Mouse (Mus musculus) neutrophil, adult 5-6 weeks (primary cell): ENCODE results near the gene Ubiad1. TPM values are rescaled to one million over a fixed set of nuclear protein-coding genes. Genes with fewer than 3 reads are reported as not detected.

Experiments
- ATAC-seq: fragments of 151-379, 151-347 bp; 2 replicates; pipeline ENCODE4 v1.8.0; 2017; ENCODE audit warnings: mild to moderate bottlenecking, moderate TSS enrichment; ENCODE audit not compliant: insufficient number of reproducible peaks, poor library complexity, low FRiP score, severe bottlenecking; ENCODE audit errors: extremely low read depth
- total RNA-seq: library from RNA; stranded (forward); fragments of 200-1000 nt; gene quantifications from 2 replicates; pipeline ENCODE4 v1.2.3, GENCODE M21; 2017

Gene Ubiad1
- total RNA-seq, 1 experiment from 2014 or later: 8.3 TPM

DNA sequence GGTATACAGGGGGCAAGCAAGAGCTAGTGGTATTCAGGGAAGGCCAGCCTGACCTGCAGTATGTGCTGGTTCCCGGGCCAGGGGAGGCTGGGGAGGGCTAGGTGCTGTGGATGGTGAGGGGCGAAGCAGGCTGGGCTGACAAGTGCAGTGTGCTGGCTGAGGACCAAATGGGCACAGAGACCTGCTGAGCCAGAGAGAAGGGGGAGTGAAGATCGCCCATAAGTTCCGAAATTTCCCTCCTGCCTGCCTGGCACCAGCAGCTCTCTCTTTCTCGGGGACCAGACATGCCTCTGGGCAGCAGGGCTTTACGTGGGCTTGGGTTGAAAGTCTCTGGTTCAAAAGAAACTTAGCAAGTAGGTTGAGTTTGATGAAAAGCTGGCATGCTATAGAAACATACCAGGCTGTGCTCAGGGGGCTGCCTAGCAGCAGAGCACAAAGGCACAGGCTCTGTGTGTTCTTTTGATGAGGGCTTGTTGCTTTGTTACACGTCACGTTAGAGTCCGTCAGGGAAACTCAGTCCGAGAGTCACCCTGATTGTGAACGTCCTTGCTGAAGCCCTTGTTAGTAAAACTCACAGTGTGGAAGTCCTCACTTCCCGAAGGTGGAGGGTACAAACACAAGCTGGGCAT lies 16.2 kb upstream of the Ubiad1 start:
- no peak for ATAC-seq

DNA sequence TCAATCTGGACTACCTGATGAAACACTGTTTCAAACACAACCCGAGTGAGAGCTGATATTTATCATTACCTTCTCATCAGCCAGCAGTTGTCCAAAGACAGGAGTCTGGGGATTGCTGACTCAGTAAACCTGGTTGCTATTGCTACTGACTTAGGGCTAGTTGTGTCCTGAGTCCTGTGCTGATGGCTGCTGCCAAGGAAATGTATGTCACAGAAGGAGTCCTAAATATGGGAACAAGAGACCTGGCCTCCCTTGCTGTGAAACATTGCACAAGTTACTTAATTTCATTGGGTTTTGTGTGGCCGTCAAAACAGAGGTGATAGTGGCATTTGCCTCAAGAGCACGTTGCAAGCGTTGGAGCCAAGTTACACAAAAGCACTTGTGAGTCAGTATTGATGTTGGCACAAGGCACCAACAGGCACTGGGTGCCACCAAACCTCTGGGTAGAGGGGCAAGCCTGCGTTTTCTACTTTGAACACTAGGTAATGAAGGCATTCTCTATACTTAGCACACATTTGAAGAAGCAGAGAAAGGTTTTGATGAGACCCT lies 11.0 kb upstream of the Ubiad1 start:
- ATAC-seq: no peak

DNA sequence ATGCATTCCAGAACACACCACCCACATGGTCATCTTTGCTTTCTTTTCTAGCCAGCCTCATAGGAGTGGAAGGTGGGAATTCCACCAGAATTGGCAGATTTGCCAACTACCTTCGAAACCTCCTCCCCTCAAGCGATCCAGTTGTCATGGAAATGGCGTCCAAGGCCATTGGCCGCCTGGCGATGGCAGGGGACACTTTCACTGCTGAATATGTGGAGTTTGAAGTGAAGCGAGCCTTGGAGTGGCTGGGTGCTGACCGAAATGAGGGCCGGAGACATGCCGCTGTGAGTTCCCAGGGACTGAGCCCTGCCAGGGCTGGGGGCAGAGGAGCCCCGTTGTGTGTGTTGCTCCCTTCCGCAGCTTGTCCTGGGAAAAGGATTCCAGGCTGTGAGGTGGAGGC lies 9.1 kb upstream of the Ubiad1 start:
- ATAC-seq: no peak

DNA sequence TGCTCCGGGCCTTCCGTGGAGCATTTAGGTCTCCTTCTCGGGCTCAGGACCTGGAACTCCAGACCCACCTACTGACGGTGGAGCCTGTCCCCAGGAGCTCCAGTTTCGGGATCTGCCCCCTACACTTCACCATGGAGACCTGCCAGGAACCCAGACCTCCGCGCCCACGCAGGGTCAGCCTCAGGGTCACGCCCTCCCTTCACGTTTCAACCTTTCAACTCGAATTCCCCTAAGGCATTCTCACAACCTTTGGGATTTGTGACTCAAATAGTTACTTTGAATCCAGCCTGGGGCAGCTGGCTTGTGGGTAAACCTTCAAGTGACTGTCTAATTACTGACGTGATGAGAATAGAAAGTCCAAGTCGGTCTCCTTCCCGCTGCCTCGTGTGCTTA lies 4.3 kb upstream of the Ubiad1 start:
- ATAC-seq: no peak

DNA sequence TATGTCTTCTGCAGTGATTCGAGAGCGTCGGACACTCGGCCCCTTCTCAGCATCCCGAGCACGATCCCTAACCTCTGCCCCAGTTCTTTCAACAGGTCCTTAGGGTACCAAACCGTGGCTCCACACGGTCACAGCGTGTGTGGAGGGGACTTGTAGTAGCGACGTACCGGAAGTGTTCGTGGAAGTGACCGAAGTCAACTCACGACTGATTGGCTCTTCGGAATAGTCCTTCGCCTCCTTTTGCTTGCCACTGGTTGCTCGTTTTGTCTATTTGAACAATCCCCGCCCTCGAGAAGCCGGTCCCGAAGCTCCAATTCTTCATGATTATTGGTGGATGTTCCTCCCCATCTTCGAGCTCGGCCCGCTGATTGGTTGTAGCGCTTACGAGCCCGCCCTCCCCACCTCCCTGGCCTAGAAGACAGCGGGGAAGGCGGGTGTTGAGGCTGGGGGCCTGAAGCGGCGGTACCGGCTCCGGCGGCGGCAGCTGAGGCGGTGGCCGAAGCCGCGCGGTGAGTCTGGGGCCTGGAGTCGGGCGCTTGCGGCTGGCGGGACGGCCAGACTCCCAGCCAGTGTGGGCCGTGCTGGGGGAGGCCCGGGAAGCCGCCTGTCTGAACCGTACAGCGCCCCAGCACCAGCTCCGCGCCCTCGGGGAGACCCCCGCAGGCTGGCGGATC lies 3.7 kb upstream of the Ubiad1 start, which contains the start of gene Mtor:
Gene Mtor (plus strand): TSS at position 433 of the 674 bp plus-strand sequence.
- peak; percentile 93 for ATAC-seq

DNA sequence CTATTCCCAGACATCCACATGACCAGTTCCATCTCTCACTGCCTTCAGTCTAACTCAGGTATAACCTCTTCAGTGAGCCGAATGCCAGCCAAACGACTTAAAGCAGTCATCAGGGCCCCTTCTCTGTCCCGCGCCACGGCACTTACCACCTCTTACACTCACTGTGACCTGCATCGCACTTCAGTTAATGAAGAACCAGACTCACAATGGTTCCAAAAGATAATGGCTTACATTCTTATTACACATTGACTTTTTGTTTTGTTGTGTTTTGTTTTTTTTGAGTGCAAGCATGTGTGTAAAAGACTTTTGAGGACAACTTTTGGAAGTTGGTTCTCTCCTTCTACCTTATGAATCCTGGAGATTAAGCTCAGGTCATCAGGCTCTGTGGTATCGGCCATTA lies 2.0 kb downstream of the Ubiad1 start:
- no peak for ATAC-seq

DNA sequence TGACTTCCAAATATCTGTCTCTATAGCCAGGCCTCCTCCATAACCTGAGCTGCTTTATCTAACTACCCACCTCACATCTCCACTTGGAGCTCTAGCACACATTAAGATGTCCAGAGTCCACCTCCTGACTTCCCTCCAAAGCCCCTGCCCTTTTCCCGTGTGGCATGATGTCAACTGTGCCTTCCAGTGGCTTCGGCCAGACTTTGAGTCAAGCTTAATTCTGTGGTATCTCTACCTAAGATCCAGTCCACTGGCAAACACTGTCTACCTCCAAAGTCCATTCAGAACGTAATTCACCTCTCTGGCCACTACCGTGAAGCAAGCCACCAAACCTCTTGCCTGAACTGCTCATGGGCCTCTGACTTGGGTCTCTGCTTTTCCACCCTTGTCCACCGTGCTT lies 2.6 kb downstream of the Ubiad1 start:
- ATAC-seq: no peak

DNA sequence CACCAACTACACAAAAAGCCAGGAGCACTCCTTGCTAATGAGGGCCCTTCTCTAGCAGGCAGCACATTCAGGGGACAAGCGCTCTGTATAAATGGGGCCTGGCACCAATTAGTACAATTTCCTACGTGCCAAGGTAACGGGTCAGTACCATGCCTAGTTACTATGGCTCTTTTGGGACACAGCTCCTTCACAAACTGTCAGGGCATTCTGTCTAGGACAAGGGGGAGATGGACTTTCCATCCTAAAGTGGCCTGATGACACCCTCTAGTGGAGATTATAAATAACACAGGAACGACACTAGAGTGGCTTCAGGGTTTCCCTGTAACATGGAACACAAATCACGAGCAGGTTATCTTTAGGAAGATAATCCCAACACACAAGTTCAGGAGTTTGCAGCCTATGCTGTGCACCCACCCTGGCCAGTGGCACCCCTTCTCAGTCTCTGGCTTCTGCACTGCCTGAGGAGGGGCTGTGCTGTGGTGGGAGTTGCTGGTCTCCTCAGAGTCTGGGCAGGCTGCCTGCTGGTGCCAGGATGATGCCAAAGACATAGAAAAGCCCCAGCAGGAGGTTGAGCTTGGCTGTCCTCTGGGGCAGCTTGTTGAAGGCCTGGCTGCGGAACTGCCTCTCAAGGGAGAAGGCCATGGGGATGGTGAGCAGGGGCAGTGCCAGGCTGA lies 8.8 kb downstream of the Ubiad1 start:
- ATAC-seq: no peak

DNA sequence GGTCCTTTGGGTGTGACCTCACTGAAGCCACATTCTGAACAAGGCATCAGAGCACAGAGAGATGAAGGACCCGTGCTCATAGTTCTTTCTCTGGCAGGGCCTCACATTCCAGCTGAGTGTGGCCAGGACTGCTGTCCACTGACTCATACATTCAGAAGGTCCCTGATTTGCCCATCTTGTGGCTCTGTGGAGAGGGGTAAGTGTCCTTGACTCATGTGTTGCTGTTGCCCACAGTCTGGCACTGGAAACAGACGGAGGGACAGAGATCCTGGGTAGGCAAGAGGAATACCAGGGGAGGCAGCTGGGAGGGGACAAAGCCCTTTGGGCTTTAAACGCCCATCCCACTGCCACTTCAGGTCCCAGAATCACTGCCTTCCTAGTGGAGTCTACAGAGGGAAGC lies 9.5 kb downstream of the Ubiad1 start:
- ATAC-seq: no peak

DNA sequence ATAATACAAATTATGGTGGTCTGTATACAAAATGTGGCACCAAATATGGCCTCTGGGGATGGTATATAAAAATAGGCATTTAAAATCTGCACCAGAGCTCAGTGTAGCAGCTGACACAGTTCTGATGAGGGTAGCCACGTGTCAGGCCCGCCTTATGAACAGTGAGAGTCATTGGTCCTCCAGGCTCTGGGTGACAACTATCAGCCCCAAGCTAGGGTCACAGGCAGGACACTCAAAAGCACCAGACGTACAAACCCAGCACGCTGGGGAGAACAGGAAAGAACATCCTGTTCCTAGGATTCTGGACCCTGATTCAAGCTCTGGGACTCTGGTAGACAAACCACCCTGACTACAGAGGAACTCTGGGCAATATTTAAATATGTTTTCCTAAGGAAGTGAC lies 10.0 kb downstream of the Ubiad1 start:
- no peak for ATAC-seq

DNA sequence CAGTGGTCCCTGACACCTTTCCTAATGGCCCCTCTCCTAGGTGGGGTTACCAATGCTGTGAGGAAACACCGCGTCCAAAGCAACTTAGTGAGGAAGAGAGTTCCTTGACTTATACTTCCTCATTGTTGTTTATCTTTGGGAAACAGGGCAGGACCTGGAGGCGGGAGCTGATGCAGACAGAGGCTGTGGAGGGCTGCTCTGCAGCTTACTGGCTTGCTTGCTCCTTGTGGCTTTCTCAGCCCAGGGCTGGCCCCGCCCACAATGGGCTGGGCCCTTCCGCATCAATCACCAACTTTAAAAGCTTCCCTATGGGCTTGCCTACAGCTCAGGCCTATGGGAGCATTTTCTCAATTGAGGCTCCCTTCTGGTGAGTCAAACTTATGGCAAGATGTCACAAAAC lies 10.8 kb downstream of the Ubiad1 start:
- no peak for ATAC-seq

DNA sequence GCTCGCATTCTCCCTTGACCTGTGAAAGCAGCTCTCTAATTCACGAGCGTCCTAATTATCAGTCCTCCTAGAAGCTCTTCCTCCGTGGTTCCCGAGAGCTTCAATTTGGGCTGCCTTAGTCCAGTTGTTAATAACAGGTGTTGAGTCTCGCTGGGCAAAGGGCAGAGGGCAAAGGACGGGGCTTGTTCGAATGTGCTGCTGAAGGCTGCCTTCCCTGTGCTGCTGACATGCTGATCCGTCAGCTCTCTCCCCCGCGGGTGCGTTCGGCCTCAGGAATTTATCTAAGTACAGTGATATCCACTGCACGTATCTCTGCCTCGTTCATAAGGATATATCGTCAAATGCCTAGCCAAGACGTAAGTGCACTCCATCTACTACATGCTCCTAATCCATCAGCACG lies 11.2 kb downstream of the Ubiad1 start:
- ATAC-seq: no peak

DNA sequence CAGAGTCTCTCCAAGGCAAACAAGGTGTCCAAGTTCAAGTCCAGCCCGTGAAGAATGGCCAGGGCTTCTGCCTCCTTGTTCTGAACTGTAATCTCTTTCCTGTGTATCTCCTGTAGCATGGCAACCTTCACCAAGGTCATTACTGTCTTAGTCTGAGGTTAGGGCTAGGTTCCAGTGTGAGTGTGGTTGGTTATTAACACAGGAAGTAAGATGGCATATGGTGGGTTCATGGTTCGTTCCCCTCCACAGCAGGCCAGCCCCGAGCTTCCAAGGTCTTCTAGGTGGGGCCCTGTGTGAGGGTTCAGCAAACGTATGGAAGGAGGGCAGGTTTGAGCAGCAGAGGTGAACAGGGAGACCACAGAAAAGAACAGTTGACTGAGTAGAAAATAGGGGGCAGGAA lies 12.1 kb downstream of the Ubiad1 start:
- ATAC-seq: no peak

DNA sequence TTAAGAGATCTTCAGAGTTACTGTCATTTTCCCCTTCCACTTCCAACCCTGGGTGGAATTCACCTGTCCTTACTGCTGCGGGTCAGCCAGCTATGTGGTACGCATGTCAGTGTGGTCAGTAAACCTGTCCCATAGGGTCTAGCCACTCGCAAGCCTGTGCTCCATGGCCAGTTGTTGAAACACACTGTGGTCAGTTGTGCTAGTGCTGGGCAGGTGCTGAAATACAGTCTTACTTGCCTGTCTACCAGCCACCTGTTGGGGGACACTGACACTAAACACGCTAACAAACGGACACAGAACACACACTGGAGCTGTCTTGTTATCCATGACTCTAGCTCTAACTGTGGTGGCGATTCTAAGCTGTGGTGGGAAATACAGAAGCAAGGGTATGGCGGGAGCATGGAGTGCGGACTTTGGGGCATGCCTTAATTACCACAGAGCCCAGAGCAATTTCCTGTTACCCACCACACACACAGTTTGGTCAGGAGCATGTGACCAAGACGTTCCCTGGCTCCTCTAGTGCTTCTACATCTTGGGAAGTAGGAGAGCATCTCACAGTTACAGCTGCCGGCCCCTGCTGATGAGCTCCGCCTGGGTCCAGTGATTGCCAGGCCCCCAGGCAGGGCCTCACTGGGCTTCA lies 13.6 kb downstream of the Ubiad1 start:
- no peak for ATAC-seq

DNA sequence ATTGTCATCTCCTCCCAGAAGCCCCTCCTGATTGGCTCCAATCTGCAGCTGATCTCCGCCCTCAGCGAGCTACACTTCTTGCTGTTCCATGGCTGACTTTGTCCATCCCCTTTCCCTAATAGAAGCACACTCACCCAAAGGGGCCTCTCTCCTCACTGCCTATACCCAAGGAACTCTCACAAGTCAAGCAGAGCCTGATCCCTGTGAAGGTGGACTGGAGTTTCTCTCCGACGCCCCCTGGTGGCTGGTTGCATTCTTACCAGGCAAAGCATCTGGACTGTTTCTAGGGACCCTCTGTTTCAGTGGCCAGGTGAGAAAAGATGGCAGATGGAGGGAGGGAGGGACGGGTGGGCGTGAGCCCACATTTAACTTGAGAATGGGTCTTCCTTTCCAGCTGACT lies 14.9 kb downstream of the Ubiad1 start:
- ATAC-seq: peak; percentile 44; the same call in 1 of the 2 replicates

DNA sequence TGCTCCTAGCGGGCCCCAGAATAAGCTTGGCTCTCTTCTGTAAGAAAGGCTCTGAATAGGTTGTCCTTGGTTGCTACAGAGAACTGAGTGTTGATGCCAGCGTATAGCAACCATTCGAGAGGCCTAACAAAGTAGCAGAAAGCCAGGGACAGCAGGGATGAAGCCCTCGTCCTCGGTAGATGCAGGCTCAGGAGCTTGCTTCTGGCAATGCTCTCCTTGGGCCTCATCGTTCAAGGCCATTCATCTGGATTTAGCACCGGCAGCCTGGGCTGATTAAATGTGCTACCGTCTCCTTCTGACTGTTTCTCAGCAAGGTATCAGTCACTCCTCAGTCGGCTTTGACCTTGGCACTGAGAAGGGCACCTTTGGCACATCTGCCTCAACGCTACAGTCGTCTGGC lies 15.4 kb downstream of the Ubiad1 start:
- no peak for ATAC-seq

DNA sequence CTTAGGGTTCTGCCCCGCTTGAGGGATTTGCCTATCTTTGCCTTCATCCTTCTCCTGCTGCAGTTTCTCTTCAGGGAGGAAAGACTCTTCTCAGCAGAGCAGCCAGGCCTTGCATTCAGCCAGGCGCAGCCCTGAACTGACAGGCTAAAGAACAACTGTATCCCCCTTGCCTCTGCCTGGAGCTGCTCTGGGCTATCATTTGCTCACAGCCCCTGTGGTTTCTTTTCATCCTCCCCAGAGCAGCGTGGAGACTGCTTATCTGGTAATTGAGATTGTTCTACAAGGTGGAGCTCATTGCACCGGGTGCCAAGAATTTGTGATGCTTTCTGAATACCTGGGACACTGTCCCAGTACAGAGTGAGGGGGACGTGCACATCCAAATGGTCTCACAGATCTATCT lies 16.0 kb downstream of the Ubiad1 start:
- ATAC-seq: no peak

DNA sequence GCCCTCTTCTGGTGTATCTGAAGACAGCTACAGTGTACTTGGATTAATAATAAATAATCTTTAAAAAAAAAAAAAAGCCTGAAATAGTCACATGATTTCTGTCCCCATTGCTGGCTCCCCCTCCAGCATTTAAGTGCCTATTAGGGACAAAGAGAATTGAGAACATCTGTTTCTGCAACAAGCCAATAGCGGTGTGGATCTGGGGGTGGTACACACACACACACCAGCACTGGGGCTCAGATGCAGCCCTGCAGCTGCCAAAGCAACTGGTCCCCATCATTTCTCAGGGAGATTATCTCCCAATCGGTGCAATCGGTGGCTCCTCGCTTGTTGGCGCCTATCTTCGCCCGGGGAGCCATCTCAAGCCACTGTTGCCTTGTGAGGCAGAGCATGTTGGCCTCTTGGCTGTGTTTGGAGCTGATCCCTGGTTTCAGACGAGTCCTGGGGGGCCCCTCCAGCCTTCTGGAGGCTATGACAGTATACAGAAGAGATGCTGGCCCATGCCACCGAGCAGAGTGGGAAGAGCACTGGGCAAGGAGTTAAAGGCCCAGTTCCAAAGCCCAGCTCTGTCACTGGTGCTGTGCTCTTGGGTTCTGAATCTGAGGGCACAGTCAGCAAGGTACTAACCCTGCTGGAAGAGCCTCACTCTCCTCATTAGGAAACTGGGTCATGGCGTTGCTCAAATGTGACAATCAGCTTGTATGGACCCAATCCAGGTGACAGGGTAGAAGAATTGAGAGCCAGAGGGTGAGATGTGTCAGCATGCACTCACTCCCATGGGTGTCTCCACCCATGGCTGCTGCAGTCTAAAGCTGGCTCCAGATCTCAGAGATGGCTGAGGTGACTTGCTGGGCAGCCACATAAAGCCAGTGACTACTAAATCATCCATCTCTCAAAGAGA lies 17.4 kb downstream of the Ubiad1 start:
- ATAC-seq: no peak

DNA sequence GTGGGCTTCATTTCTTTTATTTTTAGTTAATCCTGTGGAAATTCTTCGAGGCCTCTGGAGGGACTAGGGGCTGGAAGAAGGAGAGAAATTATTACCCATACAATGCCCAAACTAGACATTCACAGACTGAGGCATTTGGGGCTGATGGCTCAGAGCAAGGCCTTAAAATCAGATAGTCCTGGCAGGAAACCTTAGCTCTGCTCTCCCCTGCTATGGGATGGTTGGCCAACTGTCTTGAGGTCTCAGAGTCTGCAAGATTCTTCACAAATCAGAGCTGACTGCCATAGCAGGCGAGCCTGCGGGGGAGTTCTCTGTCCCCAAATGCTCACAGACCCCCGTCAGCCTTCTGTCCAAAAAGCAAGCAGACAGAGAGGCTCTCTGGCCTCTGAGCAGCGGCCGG lies 27.0 kb downstream of the Ubiad1 start:
- ATAC-seq: no peak
